Mouse (Mus musculus): ENCODE data around the gene Atad1.
A peak's percentile ranks its signal among the peaks of the same experiment; 100 is the strongest.
"Not testable (repeated sequence)": the region's sequence is repeated elsewhere in the genome, so short reads cannot be mapped to it uniquely, and the experiment has no call there.

The Atad1 gene

GRCm38 (mm10) chr19:32739686-32740085 is at the start of gene Atad1:
TSS of gene Atad1 (minus strand) at chr19:32739786.
- DNase-seq = no peak

- DNase-seq = not testable (repeated sequence)
Measured at GRCm38 (mm10) chr19:32788016-32788415, 48.4 kb upstream of the Atad1 start.

GRCm38 (mm10) chr19:32787388-32787787 is 47.8 kb upstream of the Atad1 start:
- DNase-seq = peak in 1 of 2 experiments; percentile 10

GRCm38 (mm10) chr19:32781305-32782071 is 41.9 kb upstream of the Atad1 start:
- DNase-seq = no peak

- DNase-seq = no peak
Measured at GRCm38 (mm10) chr19:32779131-32779530, 39.5 kb upstream of the Atad1 start.

GRCm38 (mm10) chr19:32778411-32778810 is 38.8 kb upstream of the Atad1 start:
- no peak for DNase-seq

- DNase-seq = no peak
Measured at GRCm38 (mm10) chr19:32762493-32762892, 22.9 kb upstream of the Atad1 start.

- no peak for DNase-seq
Measured at GRCm38 (mm10) chr19:32761162-32761561, 21.6 kb upstream of the Atad1 start.

- DNase-seq = no peak
Measured at GRCm38 (mm10) chr19:32760499-32760898, 20.9 kb upstream of the Atad1 start.

- DNase-seq = peak in 1 of 2 experiments; percentile 17
Measured at GRCm38 (mm10) chr19:32759357-32760024, 19.9 kb upstream of the Atad1 start.

- DNase-seq = peak in 1 of 2 experiments; percentile 12
Measured at GRCm38 (mm10) chr19:32758793-32759161, 19.2 kb upstream of the Atad1 start.

GRCm38 (mm10) chr19:32757831-32758792 is 18.5 kb upstream of the Atad1 start:
- peak; percentile 78 to 81 for DNase-seq

GRCm38 (mm10) chr19:32756900-32757725 is 17.5 kb upstream of the Atad1 start, which contains the start of gene Pten:
TSS of gene Pten (plus strand) at chr19:32757497.
- DNase-seq = peak; percentile 98 to 99

GRCm38 (mm10) chr19:32756636-32756899 is 17.0 kb upstream of the Atad1 start:
- no peak for DNase-seq

- peak; percentile 99 for DNase-seq
Measured at GRCm38 (mm10) chr19:32755792-32756635, 16.4 kb upstream of the Atad1 start.

GRCm38 (mm10) chr19:32755104-32755791 is 15.7 kb upstream of the Atad1 start:
- DNase-seq = peak; percentile 43 to 78

GRCm38 (mm10) chr19:32754188-32755000 is 14.8 kb upstream of the Atad1 start:
- peak; percentile 53 to 55 for DNase-seq

GRCm38 (mm10) chr19:32753386-32753785 is 13.8 kb upstream of the Atad1 start:
- DNase-seq = peak; percentile 30

- DNase-seq = no peak
Measured at GRCm38 (mm10) chr19:32752357-32752756, 12.8 kb upstream of the Atad1 start.

GRCm38 (mm10) chr19:32749425-32749824 is 9.8 kb upstream of the Atad1 start:
- DNase-seq = peak in 1 of 2 experiments; percentile 33
